8 mouse cellular contexts compared by ENCODE assay signal in the genomic region with DNA sequence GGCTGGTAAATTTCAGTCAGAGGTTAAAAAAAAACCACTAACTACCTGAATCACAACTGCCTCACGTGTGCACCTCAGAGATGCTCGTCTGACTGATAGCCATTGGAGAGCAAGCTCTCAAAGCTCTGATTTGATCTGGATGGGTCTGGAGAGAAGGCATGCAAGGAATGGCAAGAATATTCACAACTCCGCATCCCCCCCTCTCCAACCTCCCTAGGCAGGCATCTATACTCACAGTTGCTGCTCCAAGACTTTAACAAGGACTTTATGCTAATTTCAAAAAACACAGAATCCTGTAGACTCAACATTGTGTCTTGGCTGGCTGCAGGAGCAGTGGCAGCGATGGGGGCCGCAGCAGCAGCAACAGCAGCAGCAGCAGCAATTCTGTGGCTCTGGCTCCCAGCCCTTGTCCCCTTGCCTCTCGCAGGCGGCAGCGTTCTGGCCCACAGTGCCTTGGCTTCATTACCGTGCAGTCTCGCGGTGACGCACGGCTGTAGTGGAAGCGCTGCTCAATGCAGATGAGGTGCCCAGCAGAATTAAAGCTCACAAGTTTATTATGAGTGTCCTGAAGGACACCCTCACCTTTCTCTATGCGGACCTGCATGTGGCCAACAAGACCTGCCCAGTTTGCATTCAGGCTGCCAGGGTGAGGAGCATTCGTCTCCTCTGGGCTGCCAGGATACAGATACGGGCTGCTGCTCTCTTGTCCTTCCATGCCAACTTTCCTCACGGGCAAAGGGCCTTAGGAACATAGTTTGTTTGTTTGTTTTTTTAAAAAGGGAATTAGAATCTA.
DNase-seq lines count a peak whose midpoint lies in the region; ATAC-seq lines count a peak whose summit lies in the region.

No protein-coding gene starts in this region.

- no peak overlapping the region for H3K4me2 ChIP-seq in kidney, embryonic 16.5 days (replicated peaks; ENCODE audit: low read depth, low read length)
- peak overlapping the region; percentile 25 for H3K4me2 ChIP-seq in forebrain, embryonic 15.5 days (replicated peaks)
- peak overlapping the region; percentile 39 for H3K4me2 ChIP-seq in hindbrain, embryonic 15.5 days
- H3K4me2 ChIP-seq in midbrain, embryonic 15.5 days: peak overlapping the region; percentile 24

- H3K4me3 ChIP-seq in kidney, embryonic 16.5 days (ENCODE audit: low read length): no peak overlapping the region
- H3K4me3 ChIP-seq in forebrain, embryonic 15.5 days: 0 out of 2 replicates have a peak overlapping the region, but pooled peaks have one; percentile 10
- H3K4me3 ChIP-seq in hindbrain, embryonic 15.5 days: no peak overlapping the region
- no peak overlapping the region for H3K4me3 ChIP-seq in midbrain, embryonic 15.5 days

- no peaks in the 10 kb centered on the region for H3K36me3 ChIP-seq in kidney, embryonic 16.5 days (ENCODE audit: insufficient read depth, low read length)
- H3K36me3 ChIP-seq in forebrain, embryonic 15.5 days: no peaks in the 10 kb centered on the region
- no peaks in the 10 kb centered on the region for H3K36me3 ChIP-seq in hindbrain, embryonic 15.5 days
- no peaks in the 10 kb centered on the region for H3K36me3 ChIP-seq in midbrain, embryonic 15.5 days (replicated peaks)

- no peak overlapping the region for H3K9ac ChIP-seq in kidney, embryonic 16.5 days (replicated peaks; ENCODE audit: low read length)
- 0 out of 2 replicates have a peak overlapping the region, but pooled peaks have one; percentile 15 for H3K9ac ChIP-seq in forebrain, embryonic 15.5 days (replicated peaks)
- peak overlapping the region; percentile 37 for H3K9ac ChIP-seq in hindbrain, embryonic 15.5 days
- H3K9ac ChIP-seq in midbrain, embryonic 15.5 days: 0 out of 2 replicates have a peak overlapping the region, but pooled peaks have one; percentile 6

- H3K27ac ChIP-seq in kidney, embryonic 16.5 days (ENCODE audit: low read length): no peak overlapping the region
- peak overlapping the region; percentile 43 for H3K27ac ChIP-seq in forebrain, embryonic 15.5 days (replicated peaks)
- peak overlapping the region; percentile 52 for H3K27ac ChIP-seq in hindbrain, embryonic 15.5 days (replicated peaks)
- H3K27ac ChIP-seq in midbrain, embryonic 15.5 days: peak overlapping the region; percentile 50

- peak; percentile 69 for DNase-seq in kidney, adult 11 months
- DNase-seq in thymus, postnatal 4 days: no peak
- no peak for DNase-seq in embryo, embryonic 11 days
- DNase-seq in retina, postnatal 1 day: no peak

- peaks cover 38% of the 10 kb centered on the region for H3K4me1 ChIP-seq in kidney, embryonic 16.5 days (ENCODE audit: insufficient read depth, low read length)
- peaks cover 42% of the 10 kb centered on the region for H3K4me1 ChIP-seq in forebrain, embryonic 15.5 days
- peaks cover 40% of the 10 kb centered on the region for H3K4me1 ChIP-seq in hindbrain, embryonic 15.5 days (replicated peaks)
- peaks cover 29% of the 10 kb centered on the region for H3K4me1 ChIP-seq in midbrain, embryonic 15.5 days

- WGBS in kidney, embryonic 16.5 days: 62% methylated on average over 18 of the region's 18 CpGs
- WGBS in forebrain, embryonic 15.5 days: 47% methylated on average over 18 of the region's 18 CpGs
- 39% methylated on average over 18 of the region's 18 CpGs for WGBS in hindbrain, embryonic 15.5 days
- WGBS in midbrain, embryonic 15.5 days: 50% methylated on average over 18 of the region's 18 CpGs

- no peaks in the 10 kb centered on the region for H3K9me3 ChIP-seq in kidney, embryonic 16.5 days (ENCODE audit: low read length)
- H3K9me3 ChIP-seq in forebrain, embryonic 15.5 days: no peaks in the 10 kb centered on the region
- no peaks in the 10 kb centered on the region for H3K9me3 ChIP-seq in hindbrain, embryonic 15.5 days
- H3K9me3 ChIP-seq in midbrain, embryonic 15.5 days: no peaks in the 10 kb centered on the region

- no peak for ATAC-seq in kidney, embryonic 16.5 days (ENCODE audit: low FRiP score, low TSS enrichment)
- 0 out of 2 replicates have a peak, but pooled peaks have one; percentile 61 for ATAC-seq in forebrain, embryonic 15.5 days (replicated peaks)
- ATAC-seq in hindbrain, embryonic 15.5 days (ENCODE audit: low FRiP score, low read depth): peak; percentile 71
- peak; percentile 65 for ATAC-seq in midbrain, embryonic 15.5 days (replicated peaks)

- H3K27me3 ChIP-seq in kidney, embryonic 16.5 days (ENCODE audit: insufficient read depth, low read length): no peaks in the 10 kb centered on the region
- H3K27me3 ChIP-seq in forebrain, embryonic 15.5 days: no peaks in the 10 kb centered on the region
- no peaks in the 10 kb centered on the region for H3K27me3 ChIP-seq in hindbrain, embryonic 15.5 days
- H3K27me3 ChIP-seq in midbrain, embryonic 15.5 days (replicated peaks): no peaks in the 10 kb centered on the region
